ENCODE assay signal across 10 mouse cellular contexts in the genomic region with DNA sequence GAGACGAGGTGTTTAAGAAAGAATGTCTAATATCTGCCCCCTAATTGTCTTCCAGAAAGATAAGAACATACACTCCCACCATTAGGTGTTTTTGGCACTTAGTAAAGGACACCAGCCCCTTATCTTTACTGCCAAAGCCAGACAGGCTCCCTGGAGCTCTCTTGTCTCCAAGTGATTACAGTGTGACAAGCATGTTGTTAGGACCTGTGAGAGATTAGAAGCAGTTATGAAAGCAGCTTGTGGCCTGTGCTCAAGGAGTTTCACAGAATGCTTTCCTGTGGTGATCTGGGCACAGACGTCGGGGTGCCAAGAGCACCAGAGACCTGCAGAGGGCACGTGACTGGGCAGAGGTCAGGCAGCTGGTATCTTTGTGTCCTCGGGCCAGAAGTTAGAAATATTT. TPM values are rescaled to one million over a fixed set of nuclear protein-coding genes. Genes with fewer than 3 reads are reported as not detected.
DNase-seq lines count a peak whose midpoint lies in the region; ATAC-seq and TF ChIP-seq lines count a peak whose summit lies in the region.
"Had no signal": no experiment of that assay in that cellular context is flagged by ENCODE, and none has a peak within 500 bp of the region (broad histone marks: within the 10 kb centered on the region; RNA-seq: fewer than 3 reads in every experiment).

No protein-coding gene starts in this region.

- H3K27me3 ChIP-seq in midbrain, embryonic 10.5 days (ENCODE audit: low read depth, poor library complexity, severe bottlenecking): no peaks in the 10 kb centered on the region
- H3K27me3 ChIP-seq in midbrain, postnatal 0 days (ENCODE audit: insufficient read depth, low read length): no peaks in the 10 kb centered on the region
- no peaks in the 10 kb centered on the region for H3K27me3 ChIP-seq in heart, adult 2 months (ENCODE audit: control insufficient read depth, insufficient read depth, low read length)
- H3K27me3 ChIP-seq: embryonic facial prominence, embryonic 12.5 days had no signal

- H3K4me2 ChIP-seq in midbrain, postnatal 0 days (ENCODE audit: low read depth, low read length, poor library complexity, severe bottlenecking): no peak overlapping the region
- H3K4me2 ChIP-seq: embryonic facial prominence, embryonic 12.5 days had no signal

- H3K4me3 ChIP-seq in midbrain, embryonic 10.5 days: no peak overlapping the region
- no peak overlapping the region for H3K4me3 ChIP-seq in midbrain, postnatal 0 days (ENCODE audit: low read depth, low read length)
- H3K4me3 ChIP-seq in heart, adult 2 months: no peak overlapping the region
- H3K4me3 ChIP-seq: embryonic facial prominence, embryonic 12.5 days; megakaryocyte, embryonic 14.5 days had no signal

- no peak for TF ChIP-seq POLR2A in heart, adult 2 months (IDR thresholded peaks at IDR 0.05; ENCODE audit: insufficient read depth, low read depth, low read length)

- TF ChIP-seq CTCF in midbrain, postnatal 0 days (IDR thresholded peaks at IDR 0.05): no peak
- TF ChIP-seq CTCF in heart, adult 2 months (IDR thresholded peaks at IDR 0.05): no peak

- 0 out of 2 replicates have a peak, but pooled peaks have one; percentile 14 for TF ChIP-seq EP300 in heart, adult 2 months (IDR thresholded peaks at IDR 0.05; ENCODE audit: insufficient read depth, low read depth, low read length)

- ATAC-seq in midbrain, postnatal 0 days (ENCODE audit: low FRiP score): no peak
- peak; percentile 95 for ATAC-seq in megakaryocyte progenitor cell, adult 5-6 weeks (replicated peaks; ENCODE audit: poor library complexity)

- intact Hi-C loops in heart, adult 2 months (cut with DNase I): no loop called here
- intact Hi-C loops in left cerebral cortex, postnatal 10 days (cut with DNase I): no loop called here

- H3K36me3 ChIP-seq in midbrain, embryonic 10.5 days: peaks cover 35% of the 10 kb centered on the region
- peaks cover 11% of the 10 kb centered on the region; the same call in 1 of the 2 replicates for H3K36me3 ChIP-seq in midbrain, postnatal 0 days (ENCODE audit: insufficient read depth, low read length)
- H3K36me3 ChIP-seq in heart, adult 2 months (ENCODE audit: control insufficient read depth, insufficient read depth, low read length): no peaks in the 10 kb centered on the region
- H3K36me3 ChIP-seq: embryonic facial prominence, embryonic 12.5 days had no signal

- no peak for DNase-seq in midbrain, embryonic 10.5 days (ENCODE audit: low spot score)
- no peak for DNase-seq in midbrain, postnatal 0 days (ENCODE audit: low spot score)
- DNase-seq in heart, adult 2 months: peak in 1 of 2 experiments; percentile 38
- peak; percentile 11 for DNase-seq in heart, postnatal 4 days
- DNase-seq in yolk sac, embryonic 10.5 days (ENCODE audit: low spot score): no peak
- no peak for DNase-seq in left cerebral cortex, postnatal 10 days (ENCODE audit: extremely low spot score in 1 of 2, low spot score in 2 of 2)
- no peak for DNase-seq in layer of hippocampus, postnatal 10 days (ENCODE audit: low spot score in 2 of 2)

- H3K27ac ChIP-seq in midbrain, embryonic 10.5 days (replicated peaks): peak overlapping the region; percentile 38; the same call in 1 of the 2 replicates
- H3K27ac ChIP-seq in midbrain, postnatal 0 days (ENCODE audit: low read depth, low read length): no peak overlapping the region
- H3K27ac ChIP-seq in heart, adult 2 months: peak overlapping the region; percentile 9; the same call in 1 of the 2 replicates
- H3K27ac ChIP-seq: embryonic facial prominence, embryonic 12.5 days had no signal

- H3K9me3 ChIP-seq in midbrain, embryonic 10.5 days (replicated peaks): no peaks in the 10 kb centered on the region
- no peaks in the 10 kb centered on the region for H3K9me3 ChIP-seq in midbrain, postnatal 0 days (ENCODE audit: low read length)
- H3K9me3 ChIP-seq: embryonic facial prominence, embryonic 12.5 days; megakaryocyte, embryonic 14.5 days had no signal

- no peaks in the 10 kb centered on the region for H3K79me2 ChIP-seq in heart, adult 2 months (replicated peaks; ENCODE audit: control insufficient read depth, insufficient read depth, low read length)

- H3K9ac ChIP-seq in midbrain, postnatal 0 days (replicated peaks; ENCODE audit: low read length, poor library complexity, severe bottlenecking): no peak overlapping the region
- H3K9ac ChIP-seq in heart, adult 2 months (ENCODE audit: low read depth, low read length): no peak overlapping the region
- H3K9ac ChIP-seq: embryonic facial prominence, embryonic 12.5 days had no signal

- H3K4me1 ChIP-seq in midbrain, embryonic 10.5 days: 0 out of 2 replicates have a peak, but pooled peaks cover 5% of the 10 kb centered on the region
- H3K4me1 ChIP-seq in midbrain, postnatal 0 days (ENCODE audit: insufficient read depth, low read length): no peaks in the 10 kb centered on the region
- no peaks in the 10 kb centered on the region for H3K4me1 ChIP-seq in heart, adult 2 months (ENCODE audit: control insufficient read depth, insufficient read depth, low read length)
- H3K4me1 ChIP-seq: embryonic facial prominence, embryonic 12.5 days had no signal

- WGBS in midbrain, embryonic 10.5 days: 79% methylated on average over 5 of the region's 5 CpGs
- WGBS in midbrain, postnatal 0 days: 44% methylated on average over 5 of the region's 5 CpGs
- 20% methylated on average over 5 of the region's 5 CpGs for WGBS in heart, adult 2 months

RNA-seq across cellular contexts. Expression of gene Gm10645, which starts 49.1 kb away (rescaled TPM):
- 3.1 and 3.4 TPM in 2 replicates for polyA plus RNA-seq in midbrain, embryonic 10.5 days (2016; fragmentation: Nextera tagmentation; extraction: Ambion mirVana)
- total RNA-seq in midbrain, postnatal 0 days (2014; rRNA removed): 2.1 and 3.3 TPM in 2 replicates
- polyA plus RNA-seq in midbrain, postnatal 0 days (2015; fragmentation: Nextera tagmentation; extraction: Ambion mirVana): 7.4 and 11.1 TPM in 2 replicates
- total RNA-seq in heart, adult 2 months (2021): under 1 TPM in 1 of 2 experiments, not detected in 1; 0.20 TPM
- polyA plus RNA-seq in heart, adult 2 months (2012; rRNA removed): 0.29 TPM in 1 of 2 replicates, not detected in the other
- total RNA-seq in heart, postnatal 4 days (2021): under 1 TPM in 1 of 2 experiments, not detected in 1; 0.33 TPM
- total RNA-seq in megakaryocyte progenitor cell, adult 5-6 weeks (2015): 0.12 TPM in 1 of 2 replicates, not detected in the other
- not detected in 2 replicates for total RNA-seq in megakaryocyte progenitor cell, adult 5-6 weeks (2017)
- total RNA-seq in left cerebral cortex, postnatal 10 days (2021): 1 to 10 TPM; 1.7 TPM
- total RNA-seq in layer of hippocampus, postnatal 10 days (2021): 1 to 10 TPM; 1.4 to 1.7 TPM

RNA-seq across cellular contexts. Expression of gene Tbc1d9, which starts 49.9 kb away (rescaled TPM):
- polyA plus RNA-seq in midbrain, embryonic 10.5 days (2016; fragmentation: Nextera tagmentation; extraction: Ambion mirVana): 4.8 and 7.0 TPM in 2 replicates
- total RNA-seq in midbrain, postnatal 0 days (2014; rRNA removed): 128 and 135 TPM in 2 replicates
- 16.7 and 18.6 TPM in 2 replicates for polyA plus RNA-seq in midbrain, postnatal 0 days (2015; fragmentation: Nextera tagmentation; extraction: Ambion mirVana)
- total RNA-seq in heart, adult 2 months (2021): 1 to 10 TPM; 2.3 to 2.6 TPM
- polyA plus RNA-seq in heart, adult 2 months (2012; rRNA removed): 2.4 and 3.1 TPM in 2 replicates
- total RNA-seq in heart, postnatal 4 days (2021): 1 to 10 TPM; 7.0 to 8.3 TPM
- 0.34 and 0.42 TPM in 2 replicates for total RNA-seq in megakaryocyte progenitor cell, adult 5-6 weeks (2015)
- total RNA-seq in megakaryocyte progenitor cell, adult 5-6 weeks (2017): 0.71 and 1.3 TPM in 2 replicates
- total RNA-seq in left cerebral cortex, postnatal 10 days (2021): 100 to 1,000 TPM; 117 to 121 TPM
- 100 to 1,000 TPM in 1 of 2 experiments, 10 to 100 TPM in 1; 95.9 to 103 TPM for total RNA-seq in layer of hippocampus, postnatal 10 days (2021)

Comparison
In these comparisons a context has a peak if more than half of its experiments do, and no peak if none do; other contexts are left out.
1. RNA of gene Tbc1d9, which starts 49.9 kb away (total RNA-seq): 128 to 135 TPM in midbrain, postnatal 0 days, 117 to 121 TPM in left cerebral cortex, postnatal 10 days and 95.9 to 103 TPM in layer of hippocampus, postnatal 10 days; 7.0 to 8.3 TPM in heart, postnatal 4 days, 2.3 to 2.6 TPM in heart, adult 2 months and 0.34 to 1.3 TPM in megakaryocyte progenitor cell, adult 5-6 weeks; every median in the first group is over 10 times any median in the second.